Mouse (Mus musculus): ENCODE results near the gene Rbms1.

Gene Rbms1

DNA sequence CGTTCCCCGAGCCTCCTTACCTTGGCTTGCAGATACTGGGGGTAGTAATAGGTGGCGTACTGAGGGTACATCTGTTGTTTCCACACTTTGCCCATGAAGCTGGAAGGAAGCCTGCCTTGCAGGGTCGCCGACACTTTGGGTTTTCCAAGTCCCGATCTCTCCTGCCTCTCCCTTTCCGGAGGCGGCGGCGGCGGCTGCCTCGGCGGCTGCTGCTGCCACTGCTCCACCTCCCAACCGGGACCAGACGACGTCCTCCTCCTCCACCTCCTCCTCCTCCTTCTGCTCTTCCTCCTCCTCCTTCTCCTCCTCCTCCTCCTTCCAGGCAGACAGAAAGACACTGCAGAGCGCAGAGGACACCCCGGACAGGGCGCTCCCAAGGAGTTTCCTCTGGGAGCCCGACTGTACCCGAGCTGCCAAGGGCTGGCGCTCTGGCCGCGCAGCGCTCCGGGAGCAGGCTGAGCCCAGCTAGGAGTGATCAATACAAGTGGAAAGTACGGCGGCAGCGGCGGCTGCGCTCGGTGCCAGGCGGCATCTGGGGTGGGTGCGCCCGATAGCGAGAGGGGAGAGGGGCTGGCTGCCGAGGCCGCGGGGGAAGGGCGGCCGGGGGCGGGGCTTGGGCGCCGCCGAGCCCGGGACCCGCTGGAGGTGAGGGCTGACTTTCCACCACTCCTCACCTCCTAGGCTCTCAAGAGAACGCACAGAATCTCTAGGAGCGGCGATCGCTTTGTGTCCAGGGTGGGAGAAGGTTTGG, at the start of gene Rbms1:
Gene Rbms1 (minus strand): TSS at position 522 of the 751 bp plus-strand sequence.
- DNase-seq (ENCODE audit: low read depth, low spot score): no peak

GRCm38 (mm10) chr2:61012249-61012828, 49.3 kb upstream of the Rbms1 start:
- no peak for DNase-seq (ENCODE audit: low read depth, low spot score)

DNA sequence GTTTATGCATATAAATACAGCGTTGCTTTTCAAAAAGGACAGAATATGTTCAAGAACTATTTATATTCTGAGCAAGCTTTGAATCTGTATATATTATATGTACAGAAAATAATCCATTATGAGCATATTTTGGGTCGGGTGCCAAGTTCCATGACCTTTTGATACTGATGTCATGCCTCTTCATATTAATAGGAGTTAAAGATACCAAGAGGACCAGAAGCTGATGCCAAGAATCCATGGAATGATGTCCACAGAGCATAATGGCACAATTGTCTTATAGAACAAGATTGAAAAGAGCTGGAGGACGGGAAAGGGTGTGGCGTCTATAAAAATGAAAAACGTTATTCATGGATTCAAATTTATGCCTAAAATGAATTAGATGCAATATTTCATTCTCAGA, 23.3 kb upstream of the Rbms1 start:
- no peak for DNase-seq (ENCODE audit: low read depth, low spot score)

- DNase-seq (ENCODE audit: low read depth, low spot score): no peak
Observed at GRCm38 (mm10) chr2:60978538-60979313, 15.7 kb upstream of the Rbms1 start.

GRCm38 (mm10) chr2:60972189-60972814, 9.3 kb upstream of the Rbms1 start:
- DNase-seq (ENCODE audit: low read depth, low spot score): no peak

DNA sequence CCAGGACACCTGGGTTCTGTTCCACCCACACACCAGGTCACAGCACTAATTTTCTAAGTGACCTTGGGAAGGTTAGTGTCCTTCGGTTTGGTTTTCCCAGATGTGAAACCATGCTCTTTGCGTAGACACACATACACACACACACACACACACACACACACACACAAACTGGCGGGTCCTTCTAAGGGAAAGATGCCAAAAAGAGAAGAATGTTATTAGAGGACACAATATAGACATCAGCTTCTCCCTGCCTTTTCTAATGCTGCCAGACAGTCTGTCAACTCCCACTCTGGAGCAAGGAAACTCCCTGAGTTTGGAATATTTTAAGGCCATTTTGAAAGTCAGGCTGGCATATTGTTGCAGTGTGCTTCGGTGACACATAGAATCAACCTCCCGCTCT, 624 bp upstream of the Rbms1 start:
- DNase-seq (ENCODE audit: low read depth, low spot score): no peak

GRCm38 (mm10) chr2:60962001-60962670, 856 bp downstream of the Rbms1 start:
- DNase-seq (ENCODE audit: low read depth, low spot score): no peak

- no peak for DNase-seq (ENCODE audit: low read depth, low spot score)
Observed at GRCm38 (mm10) chr2:60961281-60961680, 1.7 kb downstream of the Rbms1 start.

GRCm38 (mm10) chr2:60948241-60948640, 14.8 kb downstream of the Rbms1 start:
- DNase-seq (ENCODE audit: low read depth, low spot score): no peak

DNA sequence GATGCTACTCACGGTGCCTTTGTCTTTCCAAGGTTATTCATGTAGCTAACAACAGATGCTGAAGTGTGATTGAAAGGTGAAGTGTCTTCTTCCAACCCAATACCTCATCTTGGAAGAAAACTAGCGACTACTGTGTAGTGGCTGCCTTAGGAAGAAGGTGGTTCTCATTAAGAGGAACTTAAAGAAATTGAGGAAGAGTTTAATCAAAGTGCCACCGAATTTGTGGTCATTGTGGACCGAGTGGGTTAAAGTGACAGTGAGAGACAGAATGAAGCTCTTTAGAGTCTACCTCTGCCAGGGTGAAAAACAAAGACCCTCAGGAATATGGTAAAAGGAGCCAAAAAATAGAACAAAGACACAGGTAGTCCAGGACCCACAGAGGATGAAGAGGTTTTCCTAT, 15.2 kb downstream of the Rbms1 start:
- DNase-seq (ENCODE audit: low read depth, low spot score): no peak

GRCm38 (mm10) chr2:60940454-60940961, 22.5 kb downstream of the Rbms1 start:
- DNase-seq (ENCODE audit: low read depth, low spot score): no peak

DNA sequence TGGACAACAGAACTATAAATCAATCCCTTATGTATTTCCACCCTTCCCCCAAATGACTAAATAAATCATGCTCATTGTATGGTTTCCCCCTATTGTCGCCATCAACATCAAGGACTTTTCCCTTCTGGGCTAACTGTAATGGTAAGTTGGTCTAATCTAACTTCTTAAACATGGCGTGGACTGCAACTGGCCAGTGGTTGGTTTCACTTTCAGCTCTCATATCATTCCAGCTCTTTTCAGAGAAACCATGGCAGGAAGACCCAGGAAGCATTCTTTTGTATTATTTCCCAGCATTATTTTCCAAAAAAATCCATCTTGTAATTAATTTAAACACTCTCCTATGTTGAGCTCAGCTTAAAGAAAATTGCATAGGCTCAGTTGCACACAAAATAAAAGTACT, 23.0 kb downstream of the Rbms1 start:
- no peak for DNase-seq (ENCODE audit: low read depth, low spot score)

GRCm38 (mm10) chr2:60936910-60937309, 26.1 kb downstream of the Rbms1 start:
- DNase-seq (ENCODE audit: low read depth, low spot score): no peak

GRCm38 (mm10) chr2:60928948-60929347, 34.0 kb downstream of the Rbms1 start:
- no peak for DNase-seq (ENCODE audit: low read depth, low spot score)

- no peak for DNase-seq (ENCODE audit: low read depth, low spot score)
Observed at GRCm38 (mm10) chr2:60927906-60928775, 34.9 kb downstream of the Rbms1 start.

DNA sequence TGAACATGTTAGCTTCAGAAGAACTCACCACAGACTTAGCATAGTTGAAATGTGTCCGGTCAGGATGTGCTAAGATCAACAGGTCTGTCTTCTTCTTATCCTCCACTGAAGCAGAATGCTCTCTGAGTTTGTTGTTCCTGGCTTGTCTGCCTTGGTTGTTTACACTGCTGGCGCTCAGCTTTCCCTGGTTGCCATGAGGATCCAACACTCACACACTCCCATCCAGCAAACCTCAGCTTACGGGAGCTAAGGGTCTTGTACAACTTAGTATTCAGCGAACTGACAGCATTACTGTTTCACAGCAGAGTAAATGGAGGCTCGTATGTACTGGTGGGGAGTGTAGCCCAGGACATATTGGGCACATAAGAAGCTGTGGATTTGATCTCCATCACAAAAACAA, 37.9 kb downstream of the Rbms1 start:
- DNase-seq (ENCODE audit: low read depth, low spot score): no peak

GRCm38 (mm10) chr2:60923756-60924544, 39.0 kb downstream of the Rbms1 start:
- DNase-seq (ENCODE audit: low read depth, low spot score): no peak

DNA sequence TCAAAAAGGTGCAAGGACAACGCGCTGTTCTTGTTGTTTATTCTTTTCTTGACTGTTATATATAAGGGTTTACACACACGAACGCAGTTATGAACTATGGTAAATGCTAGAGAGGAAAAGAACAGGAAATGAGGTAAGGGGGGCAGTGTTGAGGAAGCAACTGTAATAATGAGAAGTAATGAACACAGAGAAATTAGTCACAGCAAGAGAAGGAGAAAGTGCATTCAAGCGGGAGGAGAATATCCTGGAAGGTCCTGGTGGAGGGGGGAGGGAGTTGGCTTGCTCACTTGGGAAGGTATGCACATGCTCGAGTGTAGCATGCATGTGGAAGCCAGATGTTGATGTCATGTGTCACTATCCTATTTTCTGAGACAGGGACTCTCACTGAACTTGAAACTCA, 39.9 kb downstream of the Rbms1 start:
- DNase-seq (ENCODE audit: low read depth, low spot score): no peak

GRCm38 (mm10) chr2:60922351-60922750, 40.6 kb downstream of the Rbms1 start:
- no peak for DNase-seq (ENCODE audit: low read depth, low spot score)

- DNase-seq (ENCODE audit: low read depth, low spot score): no peak
Observed at GRCm38 (mm10) chr2:60920076-60920475, 42.9 kb downstream of the Rbms1 start.
